Mouse (Mus musculus): ENCODE data around the gene Gli1. TPM values are rescaled to one million over a fixed set of nuclear protein-coding genes. Genes with fewer than 3 reads are reported as not detected.
A peak's percentile ranks its signal among the peaks of the same experiment; 100 is the strongest.

The Gli1 gene
- polyA plus RNA-seq, 1 experiment = 11.1 TPM

DNA sequence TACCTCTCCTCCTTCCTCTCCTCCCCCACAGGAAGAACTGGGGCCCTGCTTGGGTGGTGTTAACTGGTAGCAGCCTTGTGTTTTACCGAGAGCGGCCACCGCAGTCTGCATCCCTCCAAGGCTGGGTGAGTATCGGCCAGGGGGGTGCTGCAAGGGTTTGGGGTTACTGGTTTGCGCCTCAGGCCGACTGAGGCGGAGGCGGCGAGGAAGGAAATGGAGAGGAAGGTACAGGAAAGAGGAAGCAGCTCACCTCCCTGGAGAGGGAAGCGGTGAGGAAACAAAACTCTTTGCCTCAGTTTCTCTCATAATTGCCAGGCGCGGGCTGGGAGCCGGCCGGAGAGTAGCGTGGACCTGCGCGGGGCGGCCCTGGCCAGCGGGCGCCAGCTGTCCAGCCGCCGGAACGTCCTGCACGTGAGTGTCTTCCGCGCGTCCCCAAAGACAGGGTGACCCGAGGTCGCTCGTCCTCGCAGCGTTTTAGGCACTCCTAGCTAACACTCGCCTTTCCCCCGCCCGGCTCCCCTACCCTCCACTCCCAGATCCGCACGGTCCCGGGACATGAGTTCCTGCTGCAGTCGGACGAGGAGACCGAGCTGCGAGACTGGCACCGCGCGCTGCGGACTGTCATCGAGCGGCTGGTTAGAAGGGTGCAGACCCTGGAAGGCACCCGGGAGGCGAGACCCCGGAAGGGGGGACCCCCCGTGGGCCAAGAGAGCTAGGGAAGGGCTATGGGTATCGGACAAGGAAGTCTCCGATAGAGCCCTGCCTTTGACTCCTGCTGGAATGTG lies 15.6 kb downstream of the Gli1 start:
- Histone ChIP-seq H3K4me3 (replicated peaks; ENCODE audit: extremely low read depth, low read depth, low read length) (peak overlapping the region; percentile 35), H3K4me1 (ENCODE audit: control insufficient read depth, insufficient read depth, low read length) (peaks cover 6% of the 10 kb centered on the region)
- whole genome bisulfite sequencing = 10% methylated on average over 50 of the region's 54 CpGs
- DNase-seq = peak; percentile 30
- no peak for TF ChIP-seq POLR2A (IDR thresholded peaks at IDR 0.05; ENCODE audit: borderline replicate concordance, extremely low read depth, low read depth, low read length)
- TF ChIP-seq CTCF (IDR thresholded peaks at IDR 0.05; ENCODE audit: insufficient read depth, low read length) = no peak

DNA sequence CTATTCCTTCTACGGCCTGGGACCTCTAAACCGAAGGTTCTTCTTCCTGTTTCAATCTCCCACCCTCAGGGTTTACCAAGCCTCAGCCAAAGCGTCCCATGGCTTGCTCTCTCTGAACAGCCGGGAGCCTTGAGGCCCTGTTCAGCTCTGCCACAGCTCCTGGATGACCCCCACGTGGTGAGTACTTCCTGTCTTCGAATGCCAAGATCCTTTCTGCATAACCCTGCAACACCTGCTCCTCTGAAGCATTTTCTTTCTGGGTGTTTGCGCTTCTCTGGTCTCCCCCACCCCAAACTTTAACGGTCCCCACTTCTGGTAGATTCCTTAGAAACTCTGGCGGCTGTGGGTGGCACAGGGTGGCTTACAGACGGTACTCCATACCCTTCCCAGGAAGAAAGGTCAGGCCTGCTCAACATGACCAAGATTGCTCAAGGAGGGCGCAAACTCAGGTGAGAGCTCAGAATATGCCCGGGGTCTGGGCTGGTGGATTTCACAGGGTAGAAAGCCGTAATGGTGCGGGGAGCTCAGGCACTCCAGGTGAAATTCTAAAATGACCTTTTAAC lies 16.2 kb downstream of the Gli1 start:
- WGBS = 43% methylated on average over 14 of the region's 14 CpGs
- no peak overlapping the region for H3K4me3 ChIP-seq (replicated peaks; ENCODE audit: extremely low read depth, low read depth, low read length)
- no peak for DNase-seq
- H3K4me1 ChIP-seq (ENCODE audit: control insufficient read depth, insufficient read depth, low read length) = peaks cover 6% of the 10 kb centered on the region
- TF ChIP-seq CTCF (IDR thresholded peaks at IDR 0.05; ENCODE audit: insufficient read depth, low read length) (no peak), POLR2A (IDR thresholded peaks at IDR 0.05; ENCODE audit: borderline replicate concordance, extremely low read depth, low read depth, low read length) (no peak)

DNA sequence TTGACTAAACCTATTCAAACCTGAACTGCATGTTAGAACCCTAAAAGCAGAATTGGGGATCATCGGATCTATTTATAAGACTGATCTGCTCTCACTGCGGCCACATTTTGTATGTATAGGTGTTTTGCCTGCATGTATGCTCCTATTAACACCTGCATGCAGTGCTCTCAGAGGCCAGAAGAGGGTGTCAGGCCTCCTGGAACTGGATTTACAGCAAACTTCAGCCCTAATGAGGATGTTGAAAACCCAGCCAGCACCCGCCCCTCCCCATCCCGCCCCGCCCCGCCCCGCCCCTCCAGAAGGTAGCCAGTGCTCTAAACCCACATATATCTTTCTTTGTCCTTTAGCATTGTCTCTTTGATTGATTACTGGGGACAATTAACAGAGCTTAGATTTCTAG lies 17.3 kb downstream of the Gli1 start:
- 12% methylated on average over 7 of the region's 7 CpGs for WGBS
- peaks cover 6% of the 10 kb centered on the region for H3K4me1 ChIP-seq (ENCODE audit: control insufficient read depth, insufficient read depth, low read length)
- peak; percentile 50 for TF ChIP-seq CTCF (IDR thresholded peaks at IDR 0.05; ENCODE audit: insufficient read depth, low read length)
- TF ChIP-seq POLR2A (IDR thresholded peaks at IDR 0.05; ENCODE audit: borderline replicate concordance, extremely low read depth, low read depth, low read length) = no peak
- DNase-seq = peak; percentile 28
- H3K4me3 ChIP-seq (replicated peaks; ENCODE audit: extremely low read depth, low read depth, low read length) = no peak overlapping the region

DNA sequence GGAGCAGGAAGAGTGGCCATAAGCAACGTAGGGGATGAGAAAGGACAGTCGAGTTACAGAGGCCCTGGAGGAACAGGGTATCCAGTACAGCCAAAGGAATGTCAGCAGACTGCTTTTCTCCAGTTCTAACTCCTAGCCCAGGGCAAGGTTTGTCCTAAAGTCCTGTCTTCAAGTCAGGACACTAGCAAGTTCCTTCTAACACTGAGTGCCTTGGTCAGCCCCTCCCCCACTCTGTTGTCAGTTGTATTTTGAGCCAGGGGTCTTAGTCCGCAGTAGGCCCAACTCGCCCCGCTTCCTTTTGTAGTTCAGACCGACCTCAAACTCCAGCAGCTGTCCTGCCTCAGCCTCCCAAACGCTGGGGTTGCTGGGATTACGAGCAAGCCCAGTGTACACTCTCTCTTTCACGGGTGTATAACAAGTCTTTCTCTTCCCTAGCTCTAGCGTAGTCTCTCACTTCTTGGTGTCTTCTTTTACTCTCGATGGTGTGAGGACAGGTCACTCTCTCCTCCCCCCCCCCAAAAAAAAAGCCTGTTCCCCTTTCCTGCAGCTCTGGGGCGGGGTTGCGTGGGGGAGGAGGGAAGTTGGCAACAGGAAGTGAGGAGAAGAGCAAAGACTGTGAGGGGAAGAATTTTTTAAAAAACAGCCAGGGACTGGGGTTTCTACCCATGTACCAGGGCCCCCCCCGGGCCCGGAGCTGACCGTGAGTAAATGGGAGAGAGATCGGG lies 18.5 kb downstream of the Gli1 start:
- peak overlapping the region; percentile 46 for H3K4me3 ChIP-seq (replicated peaks; ENCODE audit: extremely low read depth, low read depth, low read length)
- TF ChIP-seq POLR2A (IDR thresholded peaks at IDR 0.05; ENCODE audit: borderline replicate concordance, extremely low read depth, low read depth, low read length) = no peak
- TF ChIP-seq CTCF (IDR thresholded peaks at IDR 0.05; ENCODE audit: insufficient read depth, low read length) = no peak
- 48% methylated on average over 17 of the region's 17 CpGs for WGBS
- DNase-seq = no peak
- H3K4me1 ChIP-seq (ENCODE audit: control insufficient read depth, insufficient read depth, low read length) = peaks cover 6% of the 10 kb centered on the region

DNA sequence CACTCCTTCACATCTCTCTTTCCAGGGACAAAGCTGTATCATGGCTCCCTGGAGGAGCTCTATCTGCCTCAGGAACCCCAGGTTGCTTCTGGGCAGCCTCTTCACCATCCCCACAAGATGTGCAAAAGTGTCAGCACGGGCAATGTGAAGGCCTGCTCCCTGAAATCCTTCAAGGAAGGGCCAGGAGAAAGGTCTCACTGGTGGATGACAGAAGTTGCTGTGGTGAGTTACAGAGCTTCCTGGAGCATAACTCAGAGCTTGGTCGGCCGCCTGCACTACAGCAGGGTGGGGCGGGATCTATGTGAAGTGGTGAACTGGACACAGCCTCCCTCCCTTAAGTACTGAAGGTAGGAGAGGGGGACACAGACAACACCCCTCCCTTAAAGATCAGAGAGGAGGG lies 19.1 kb downstream of the Gli1 start:
- 56% methylated on average over 4 of the region's 4 CpGs for WGBS
- no peak for TF ChIP-seq CTCF (IDR thresholded peaks at IDR 0.05; ENCODE audit: insufficient read depth, low read length)
- DNase-seq = no peak
- Histone ChIP-seq H3K4me3 (replicated peaks; ENCODE audit: extremely low read depth, low read depth, low read length) (no peak overlapping the region), H3K4me1 (ENCODE audit: control insufficient read depth, insufficient read depth, low read length) (peaks cover 6% of the 10 kb centered on the region)

DNA sequence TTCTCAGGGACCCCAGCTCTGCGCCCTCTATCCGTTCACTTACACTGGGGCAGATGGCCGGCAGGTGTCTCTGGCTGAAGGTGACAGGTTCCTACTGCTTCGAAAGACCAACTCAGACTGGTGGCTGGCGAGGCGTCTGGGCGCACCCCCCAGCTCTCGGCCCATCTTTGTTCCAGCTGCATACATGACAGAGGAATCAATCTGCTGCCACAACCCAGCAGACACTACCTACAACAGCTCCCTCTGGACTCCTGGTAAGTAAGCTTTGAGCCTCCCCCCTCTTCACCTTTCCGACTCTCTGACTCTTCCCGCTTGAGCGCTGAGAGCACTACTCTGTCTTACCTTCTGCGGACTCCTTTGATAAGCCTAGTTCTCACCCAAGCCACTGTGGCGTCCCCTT lies 19.6 kb downstream of the Gli1 start:
- no peak for DNase-seq
- no peak for TF ChIP-seq CTCF (IDR thresholded peaks at IDR 0.05; ENCODE audit: insufficient read depth, low read length)
- TF ChIP-seq POLR2A (IDR thresholded peaks at IDR 0.05; ENCODE audit: borderline replicate concordance, extremely low read depth, low read depth, low read length) = no peak
- peaks cover 6% of the 10 kb centered on the region for H3K4me1 ChIP-seq (ENCODE audit: control insufficient read depth, insufficient read depth, low read length)
- 58% methylated on average over 13 of the region's 13 CpGs for WGBS
- no peak overlapping the region for H3K4me3 ChIP-seq (replicated peaks; ENCODE audit: extremely low read depth, low read depth, low read length)

DNA sequence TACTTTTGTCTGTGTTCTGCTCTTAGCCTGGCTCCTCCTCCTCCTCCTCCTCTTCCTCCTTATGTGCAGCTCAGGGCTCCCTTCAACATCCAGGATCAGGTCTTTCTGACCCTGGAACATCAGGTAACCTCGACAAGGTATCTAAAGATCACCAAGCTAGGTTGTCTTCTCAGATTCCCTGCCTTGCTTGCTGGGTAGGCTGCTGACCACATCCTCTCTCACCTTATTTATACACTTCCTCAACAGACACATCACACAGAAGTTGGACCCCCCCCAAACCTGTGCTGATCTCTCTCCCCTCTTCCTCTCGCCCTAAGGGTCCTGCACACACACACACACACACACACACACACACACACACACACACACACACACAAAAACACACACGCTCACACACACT lies 20.2 kb downstream of the Gli1 start, which contains the start of gene Arhgap9:
TSS of gene Arhgap9 (plus strand) at position 344 of the 400 bp plus-strand sequence.
- TF ChIP-seq POLR2A (IDR thresholded peaks at IDR 0.05; ENCODE audit: borderline replicate concordance, extremely low read depth, low read depth, low read length) = no peak
- no peak for TF ChIP-seq CTCF (IDR thresholded peaks at IDR 0.05; ENCODE audit: insufficient read depth, low read length)
- no peak for DNase-seq
- 51% methylated on average over 3 of the region's 3 CpGs for WGBS
- Histone ChIP-seq H3K4me1 (ENCODE audit: control insufficient read depth, insufficient read depth, low read length) (peaks cover 6% of the 10 kb centered on the region), H3K4me3 (replicated peaks; ENCODE audit: extremely low read depth, low read depth, low read length) (no peak within 1 kb of the TSS)

DNA sequence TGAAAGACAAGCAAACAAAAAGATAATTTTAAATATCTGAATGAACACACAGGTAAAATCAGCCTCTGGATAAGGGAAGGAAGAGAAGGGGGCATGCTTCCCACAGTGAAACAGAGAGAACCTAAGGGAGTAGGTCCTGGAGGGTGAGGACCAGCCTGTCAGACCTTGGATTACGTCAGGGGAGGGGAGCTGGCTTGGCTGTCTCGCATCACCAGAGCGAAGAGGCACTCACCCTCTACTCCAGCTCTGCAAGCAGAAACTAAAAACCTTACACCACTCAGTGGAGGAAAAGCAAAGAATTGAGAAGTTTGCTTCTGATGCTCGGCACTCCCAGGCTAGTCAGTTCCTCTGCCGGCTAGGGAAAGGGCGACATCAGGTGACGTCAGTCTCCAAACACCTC lies 21.8 kb downstream of the Gli1 start:
- Histone ChIP-seq H3K4me3 (replicated peaks; ENCODE audit: extremely low read depth, low read depth, low read length) (no peak overlapping the region), H3K4me1 (ENCODE audit: control insufficient read depth, insufficient read depth, low read length) (no peaks in the 10 kb centered on the region)
- DNase-seq = no peak
- 57% methylated on average over 7 of the region's 7 CpGs for WGBS
- TF ChIP-seq POLR2A (IDR thresholded peaks at IDR 0.05; ENCODE audit: borderline replicate concordance, extremely low read depth, low read depth, low read length) (no peak), CTCF (IDR thresholded peaks at IDR 0.05; ENCODE audit: insufficient read depth, low read length) (no peak)

DNA sequence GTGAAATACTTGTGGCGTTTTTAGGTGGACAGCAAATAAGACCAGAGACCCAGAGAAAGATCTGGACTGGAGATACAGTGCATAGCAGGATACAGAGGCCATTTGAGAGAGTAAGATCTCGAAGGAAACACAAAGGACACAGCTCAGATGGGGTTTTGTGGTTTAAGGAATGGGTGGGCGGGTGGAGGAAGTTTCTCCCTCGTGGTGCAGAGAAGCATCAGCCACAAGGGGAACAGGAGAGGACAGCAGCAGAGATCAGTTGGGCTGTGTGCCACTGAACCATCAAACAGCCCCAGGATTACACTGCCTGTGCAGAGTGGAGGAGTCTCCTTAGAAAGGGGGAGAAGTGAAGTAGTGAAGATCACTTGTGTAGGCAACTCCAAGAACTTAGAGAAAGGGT lies 23.8 kb downstream of the Gli1 start:
- 32% methylated on average over 4 of the region's 4 CpGs for WGBS
- no peaks in the 10 kb centered on the region for H3K4me1 ChIP-seq (ENCODE audit: control insufficient read depth, insufficient read depth, low read length)
- DNase-seq = no peak
- H3K4me3 ChIP-seq (replicated peaks; ENCODE audit: extremely low read depth, low read depth, low read length) = no peak overlapping the region
- no peak for TF ChIP-seq CTCF (IDR thresholded peaks at IDR 0.05; ENCODE audit: insufficient read depth, low read length)
- no peak for TF ChIP-seq POLR2A (IDR thresholded peaks at IDR 0.05; ENCODE audit: borderline replicate concordance, extremely low read depth, low read depth, low read length)

Data from lung, adult 2 months (tissue).